Mouse (Mus musculus): ENCODE results near the gene Actl7a.

DNA sequence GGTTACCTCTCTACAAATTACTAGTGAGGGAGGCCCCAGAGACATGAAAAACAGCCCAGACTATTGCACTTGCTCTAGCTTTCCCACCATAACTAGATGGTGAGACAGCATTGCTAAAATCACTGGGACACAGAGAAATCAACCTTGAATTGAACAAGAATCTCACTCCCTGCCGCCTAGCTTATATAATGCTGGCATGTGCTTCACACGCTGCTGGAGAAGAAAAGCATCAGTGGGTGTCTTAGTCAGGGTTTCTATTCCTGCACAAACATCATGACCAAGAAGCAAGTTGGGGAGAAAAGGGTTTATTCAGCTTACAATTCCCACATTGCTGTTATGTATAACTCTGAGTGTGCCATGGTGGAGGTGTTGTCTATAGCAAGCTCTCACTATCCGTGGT lies 30.1 kb upstream of the Actl7a start:
- TF ChIP-seq CTCF (IDR thresholded peaks at IDR 0.05; ENCODE audit: low read depth) (no peak), EP300 (optimal IDR thresholded peaks at IDR 0.05) (no peak)
